Mouse (Mus musculus) ZHBTc4 (cell line): ENCODE data around the gene Inf2.

Experiments
- DNase-seq: peaks from one replicate; pipeline ENCODE4 v3.0.0-alpha.2; 2011; ENCODE audit warnings: low read depth, low spot score

Inf2 gene

DNA sequence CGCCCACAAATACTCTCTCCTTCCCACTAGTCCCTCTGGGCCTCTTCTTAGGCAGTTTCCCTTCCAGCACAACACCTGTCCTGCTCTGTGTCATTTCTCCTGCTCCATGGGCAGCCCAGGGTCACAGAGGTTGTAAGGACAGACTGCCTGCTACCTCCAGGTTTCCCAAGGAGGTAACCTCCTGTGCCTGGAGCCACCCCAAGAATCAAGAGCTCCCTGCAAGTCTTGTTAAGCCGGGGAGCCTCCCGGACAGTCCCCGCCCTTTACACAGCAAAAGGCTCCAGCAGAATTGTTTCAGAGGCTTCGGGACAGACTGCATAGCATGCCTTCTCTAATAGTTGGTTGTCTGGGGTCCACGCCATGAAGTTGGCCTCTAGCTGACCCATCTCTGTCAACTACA is 37.9 kb downstream of the Inf2 start:
- DNase-seq, result no peak

DNA sequence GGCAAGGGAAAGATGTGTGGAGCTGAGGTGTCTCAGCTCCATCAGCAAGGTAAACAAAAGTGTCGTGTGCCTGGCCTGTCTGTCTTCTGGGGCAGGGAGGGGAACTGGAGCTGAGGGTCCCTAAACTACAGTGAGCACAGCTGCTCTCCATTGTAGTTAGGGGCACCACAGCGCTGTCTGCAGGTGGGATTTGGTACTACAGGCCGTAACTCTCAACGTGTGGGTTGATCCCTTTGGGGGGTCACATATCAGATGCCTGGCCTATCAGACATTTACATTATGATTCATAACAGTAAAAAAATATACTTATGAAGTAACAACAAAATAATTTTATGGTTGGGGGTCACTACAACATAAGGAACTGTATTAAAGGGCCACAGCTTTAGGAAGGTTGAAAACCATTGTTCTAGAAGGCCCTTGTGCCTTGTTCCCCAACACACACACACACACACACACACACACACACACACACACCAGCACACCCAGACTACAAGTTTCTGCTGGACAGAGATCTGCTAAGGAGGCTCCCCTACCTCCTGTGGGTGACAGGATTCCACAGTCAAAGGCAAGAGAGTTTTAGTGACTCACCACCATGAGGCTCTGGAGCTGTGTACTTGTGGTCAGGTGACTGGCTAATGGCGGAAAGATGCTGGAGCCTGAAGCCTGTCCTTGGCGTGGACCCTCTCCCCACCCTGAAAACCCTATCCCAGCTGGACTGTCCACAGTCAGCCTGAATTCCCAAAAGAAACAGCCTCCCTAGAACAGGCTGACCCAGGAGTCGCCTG is 38.7 kb downstream of the Inf2 start:
- peak; percentile 65 for DNase-seq

DNA sequence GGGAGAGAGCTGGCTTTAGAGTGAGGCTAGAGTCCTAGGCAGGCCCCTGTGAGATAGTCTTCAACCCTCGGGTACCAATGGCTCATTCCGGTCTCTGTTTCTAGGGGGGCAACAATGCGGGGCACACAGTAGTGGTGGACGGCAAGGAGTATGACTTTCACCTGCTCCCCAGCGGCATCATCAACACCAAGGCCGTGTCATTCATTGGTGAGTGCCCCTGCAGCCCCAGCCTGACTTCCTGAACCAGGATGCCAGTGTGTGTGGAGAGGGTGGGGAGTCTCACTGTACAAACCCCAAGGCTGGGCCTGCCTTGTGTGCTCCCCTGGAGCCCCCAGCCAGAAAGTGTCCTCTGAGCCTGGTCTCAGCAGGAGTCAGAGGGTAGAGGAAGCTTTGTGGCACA is 39.6 kb downstream of the Inf2 start:
- DNase-seq, result no peak

DNA sequence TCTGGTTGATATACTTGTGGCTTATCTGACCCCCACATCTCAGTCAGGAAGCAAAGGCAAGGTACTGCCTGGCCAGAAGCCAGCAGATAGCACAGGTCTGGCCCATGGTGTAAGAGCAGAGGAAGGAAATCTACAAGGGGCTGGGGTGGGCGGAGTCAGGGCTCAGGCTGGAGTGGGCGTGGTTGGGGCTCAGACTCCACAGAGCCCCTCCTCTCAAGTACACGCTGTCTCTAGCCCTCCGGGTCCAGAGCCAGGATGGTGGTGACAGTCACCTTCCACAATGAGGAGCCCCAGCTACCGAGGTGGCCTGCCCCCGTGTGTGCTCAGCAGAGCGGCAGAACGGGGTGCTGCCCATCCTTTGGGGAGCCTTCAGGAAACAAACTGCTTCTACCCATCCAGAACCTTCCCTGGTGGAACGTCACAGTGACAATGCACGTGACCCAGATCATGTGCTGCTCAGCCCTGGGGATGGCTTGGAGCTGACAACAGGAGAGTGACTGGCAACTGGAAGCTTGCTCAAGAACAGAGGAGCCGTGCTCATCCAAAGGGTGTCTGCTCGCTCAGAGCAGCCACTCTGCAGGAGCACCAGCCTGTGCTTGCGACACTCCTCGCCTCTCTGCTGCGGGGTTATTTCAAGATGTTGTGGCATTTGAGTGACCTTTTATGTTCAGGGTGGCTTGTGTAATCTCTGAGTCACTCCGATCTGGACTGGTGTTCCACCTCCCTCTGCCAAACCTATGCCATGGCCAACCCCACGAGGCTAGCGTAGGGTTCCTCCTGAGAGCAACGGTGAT is 40.5 kb downstream of the Inf2 start:
- peak; percentile 92 for DNase-seq

DNA sequence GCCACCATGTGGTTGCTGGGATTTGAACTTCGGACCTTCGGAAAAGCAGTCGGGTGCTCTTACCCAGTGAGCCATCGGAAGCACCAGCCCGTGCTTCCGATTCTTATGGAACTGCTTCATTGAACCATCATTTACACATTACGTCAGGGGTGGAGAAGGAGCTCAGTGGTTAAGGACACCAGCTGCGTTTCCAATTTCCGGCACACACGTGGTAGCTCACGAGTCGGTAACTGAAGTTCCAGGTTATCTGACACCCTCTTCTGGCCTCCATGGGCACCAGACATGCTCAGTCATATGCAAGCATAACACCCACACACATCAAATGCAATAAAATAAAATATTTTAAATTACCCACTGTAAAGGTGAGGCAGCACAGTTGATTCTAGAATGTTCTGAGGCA is 41.4 kb downstream of the Inf2 start:
- no peak for DNase-seq

DNA sequence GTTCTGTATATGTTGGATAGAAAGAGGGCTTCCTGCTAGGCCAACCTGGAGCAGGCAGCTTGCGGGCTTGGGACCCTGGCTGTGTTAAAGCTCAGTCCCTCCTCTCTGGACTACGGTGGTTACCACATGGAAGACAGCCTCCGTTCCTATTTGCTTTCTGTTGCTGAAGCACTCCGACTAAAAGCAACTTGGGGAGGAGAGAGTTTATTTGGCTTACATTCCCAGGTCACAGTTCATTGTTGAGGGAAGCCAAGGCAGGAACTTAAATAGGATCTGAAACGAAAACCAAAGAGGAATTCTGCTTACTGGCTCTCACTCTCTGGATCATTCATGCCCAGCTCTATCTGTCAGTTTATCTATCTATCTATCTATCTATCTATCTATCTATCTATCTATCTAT is 42.2 kb downstream of the Inf2 start:
- no peak for DNase-seq

DNA sequence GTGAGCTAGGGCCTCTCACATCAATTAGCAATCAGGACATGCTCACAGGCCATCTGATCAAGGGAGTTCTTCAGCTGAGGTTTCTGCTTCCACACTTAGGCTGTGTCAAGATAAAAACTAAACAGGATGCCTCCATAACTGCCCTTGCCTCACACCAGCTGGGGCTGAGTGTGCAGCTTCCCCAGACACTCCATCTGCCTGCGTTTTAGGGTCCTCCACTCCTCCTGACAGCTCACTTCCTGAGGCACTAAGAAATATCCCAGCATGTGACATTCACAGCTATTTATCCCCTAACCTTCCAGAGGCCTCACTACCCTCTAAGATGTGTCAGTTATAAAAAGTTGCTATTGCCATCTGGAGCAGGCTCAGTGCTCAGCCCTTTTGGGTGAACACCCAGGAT is 42.9 kb downstream of the Inf2 start:
- no peak for DNase-seq

DNA sequence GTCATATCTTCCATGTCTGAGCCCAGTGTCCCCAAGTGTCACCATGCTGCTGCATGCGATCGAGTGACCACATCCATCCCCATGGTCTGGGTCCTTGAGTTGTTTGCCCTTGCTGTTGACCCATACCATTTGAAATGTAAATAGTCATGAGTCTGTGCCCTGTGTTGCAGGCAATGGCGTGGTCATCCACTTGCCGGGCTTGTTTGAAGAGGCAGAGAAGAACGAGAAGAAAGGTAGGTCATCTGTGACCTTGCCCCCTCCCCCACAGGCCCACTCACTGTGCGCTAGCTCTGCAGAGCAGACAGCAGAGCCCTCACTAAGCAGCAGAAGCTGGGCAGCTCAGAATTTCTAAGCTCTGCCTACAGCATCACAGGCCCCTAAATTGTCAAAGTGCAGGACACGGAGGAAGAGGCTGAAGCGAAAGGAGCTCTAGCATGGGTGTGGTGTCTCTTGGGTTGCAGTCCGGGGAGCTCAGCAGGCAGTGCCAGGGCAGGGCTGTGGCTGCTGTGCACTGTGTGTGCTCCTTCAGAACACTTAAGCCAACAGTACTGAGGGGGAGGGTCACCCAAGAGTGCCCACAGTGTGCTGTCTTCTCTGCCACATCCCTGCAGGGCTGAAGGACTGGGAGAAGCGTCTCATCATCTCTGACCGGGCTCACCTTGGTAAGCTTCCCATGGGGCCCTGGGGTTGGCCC is 43.6 kb downstream of the Inf2 start:
- no peak for DNase-seq

DNA sequence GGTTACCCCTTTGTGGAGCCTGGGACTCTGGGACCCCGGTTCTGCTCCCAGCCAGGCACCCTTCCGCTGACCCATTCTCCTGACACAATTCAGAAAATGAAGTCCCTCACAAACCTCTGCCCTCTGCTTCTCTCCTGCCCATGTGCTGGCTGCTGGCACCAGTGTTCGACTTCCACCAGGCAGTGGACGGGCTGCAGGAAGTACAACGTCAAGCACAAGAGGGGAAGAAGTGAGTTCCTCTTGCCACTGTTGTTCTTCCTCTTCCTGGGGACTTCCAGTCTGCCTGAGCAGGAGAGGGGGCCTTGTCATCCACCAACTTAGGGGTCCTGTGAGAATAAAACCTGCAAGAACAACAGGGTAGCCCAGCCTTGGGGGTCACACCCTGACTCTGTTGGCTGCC is 44.3 kb downstream of the Inf2 start:
- DNase-seq, result no peak

DNA sequence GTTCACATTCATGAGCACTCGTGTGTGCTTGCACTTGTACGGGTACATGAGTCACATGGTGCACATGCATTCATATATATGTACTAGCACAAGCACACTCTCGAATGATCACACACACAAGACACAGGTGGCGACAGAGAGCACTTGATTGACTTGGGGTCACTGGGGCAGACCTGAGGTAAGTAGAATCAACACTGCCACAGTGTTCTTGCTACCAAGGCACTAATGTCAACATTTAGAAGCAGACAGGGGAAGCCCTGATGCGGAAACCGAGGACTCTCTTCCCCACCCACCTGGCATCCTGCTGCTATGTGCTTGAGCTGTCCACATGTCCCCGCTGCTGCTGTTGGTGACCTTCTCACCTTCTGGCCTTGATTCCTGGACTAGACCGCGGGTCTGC is 45.1 kb downstream of the Inf2 start:
- no peak for DNase-seq

DNA sequence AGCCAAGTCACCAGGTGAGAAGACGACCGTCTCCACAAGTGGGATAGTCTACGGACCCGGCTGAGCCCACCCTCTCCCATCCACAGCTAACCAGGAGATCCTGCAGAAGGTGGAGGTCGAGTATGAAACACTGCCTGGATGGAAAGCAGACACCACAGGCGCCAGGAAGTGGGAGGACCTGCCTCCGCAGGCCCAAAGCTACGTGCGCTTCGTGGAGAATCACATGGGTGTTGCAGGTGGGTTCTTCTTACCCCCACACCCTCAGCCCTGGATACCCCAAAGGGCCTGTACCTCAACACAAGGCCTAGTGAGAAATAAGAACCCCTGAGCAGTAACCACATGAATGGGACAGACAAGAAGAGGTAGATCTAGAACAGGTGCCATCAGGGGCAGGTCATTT is 50.9 kb downstream of the Inf2 start:
- no peak for DNase-seq

DNA sequence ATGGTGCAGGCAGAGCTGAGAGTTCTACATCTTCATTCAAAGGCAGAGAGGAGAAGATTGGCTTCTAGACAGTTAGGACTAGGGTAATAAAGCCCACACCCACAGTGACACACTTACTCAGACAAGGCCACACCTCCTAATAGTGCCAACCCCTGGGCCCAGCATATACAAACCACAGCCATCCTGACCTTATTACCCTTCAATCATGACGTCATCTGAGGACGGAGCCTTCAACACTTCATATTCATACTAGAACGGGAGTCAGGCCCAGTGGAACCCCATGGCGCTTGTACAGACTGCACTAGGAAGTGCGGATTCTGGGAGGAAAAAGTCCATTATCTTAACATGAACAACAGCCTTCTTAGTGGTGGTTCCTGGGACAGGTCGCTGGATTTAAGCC is 54.5 kb downstream of the Inf2 start:
- DNase-seq, result no peak

DNA sequence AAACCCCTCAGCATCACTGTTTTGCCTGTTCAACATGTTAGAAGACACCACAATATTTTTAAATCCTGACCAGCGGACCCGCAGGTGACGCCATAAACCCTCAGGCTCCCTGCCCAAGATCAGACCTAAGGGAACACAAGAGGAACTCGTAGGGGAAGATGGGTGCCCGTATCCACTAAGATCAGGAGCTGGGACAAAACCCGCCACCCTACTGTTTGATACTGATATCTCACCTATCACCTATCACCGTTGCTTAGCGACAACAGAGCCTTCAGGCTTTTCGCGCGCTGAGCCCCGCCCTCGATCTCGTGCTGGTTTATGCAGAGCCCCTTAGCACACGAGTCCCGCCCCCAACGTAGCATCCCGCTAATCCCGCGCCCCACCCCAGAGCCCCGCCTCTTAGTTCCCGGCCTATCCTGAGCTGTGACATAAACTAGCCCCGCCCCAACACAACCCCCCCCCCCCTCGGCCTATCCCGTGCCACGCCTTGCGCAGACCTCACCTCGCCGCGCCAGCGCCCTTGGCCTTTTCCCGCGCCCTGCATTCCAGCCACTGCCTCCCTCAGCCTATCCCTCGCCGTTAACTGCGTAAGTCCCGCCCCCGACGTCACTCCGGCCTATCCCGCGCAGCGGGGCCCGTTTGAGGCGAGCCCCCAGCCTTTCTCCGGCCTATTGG is 55.7 kb downstream of the Inf2 start, which contains the start of gene Siva1:
Gene Siva1 (plus strand): TSS at position 500 of the 675 bp plus-strand sequence.
- peak; percentile 100 for DNase-seq

DNA sequence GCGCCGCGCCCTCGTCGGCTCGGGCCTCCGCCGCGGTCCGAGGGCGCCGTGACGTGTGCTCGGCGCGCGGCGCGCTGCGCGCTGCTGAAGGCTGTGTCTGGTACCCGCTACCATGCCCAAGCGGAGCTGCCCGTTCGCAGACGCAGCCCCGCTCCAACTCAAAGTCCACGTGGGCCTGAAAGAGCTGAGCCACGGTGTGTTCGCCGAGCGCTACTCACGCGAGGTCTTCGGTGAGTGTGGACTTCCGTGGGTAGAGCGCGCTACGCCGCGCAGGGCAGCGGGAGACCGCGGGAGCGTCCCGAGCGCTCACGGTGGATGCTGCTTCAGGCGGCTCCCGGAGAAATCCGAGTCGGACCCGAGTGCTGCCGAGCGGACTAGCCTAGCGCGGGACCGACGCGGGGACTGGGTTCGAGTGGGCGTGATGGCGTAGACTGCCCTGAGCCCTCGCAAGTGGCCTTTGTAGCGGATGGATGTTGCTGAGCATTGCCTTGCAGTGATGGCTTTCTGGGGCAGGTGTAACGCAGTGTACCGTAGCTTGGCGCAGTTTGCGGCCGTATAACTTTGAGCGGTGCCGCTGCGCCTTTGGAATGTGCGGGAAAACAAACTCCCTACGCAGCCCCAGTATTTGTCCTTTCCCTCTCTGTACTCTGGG is 56.4 kb downstream of the Inf2 start:
- DNase-seq, result peak; percentile 48

DNA sequence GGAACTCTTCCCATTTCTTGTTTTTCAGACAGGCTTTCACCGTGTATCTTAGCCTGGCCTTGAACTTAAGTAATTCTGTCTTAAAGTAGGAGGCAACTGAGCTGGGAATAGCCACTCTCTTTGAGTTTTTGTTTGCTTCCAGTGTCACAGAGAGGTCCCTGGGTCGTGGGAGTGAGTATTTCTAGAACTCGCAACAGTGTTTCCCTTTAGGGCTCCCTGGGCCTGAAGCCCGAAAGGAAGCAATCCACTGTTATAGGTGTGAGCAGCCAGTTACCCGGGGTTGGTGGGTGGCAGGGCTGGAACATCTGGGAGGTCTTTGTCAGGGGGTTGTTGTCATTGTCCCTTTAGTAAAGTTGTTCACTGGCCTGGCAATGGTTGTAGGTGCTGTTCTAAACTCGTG is 57.6 kb downstream of the Inf2 start:
- no peak for DNase-seq

DNA sequence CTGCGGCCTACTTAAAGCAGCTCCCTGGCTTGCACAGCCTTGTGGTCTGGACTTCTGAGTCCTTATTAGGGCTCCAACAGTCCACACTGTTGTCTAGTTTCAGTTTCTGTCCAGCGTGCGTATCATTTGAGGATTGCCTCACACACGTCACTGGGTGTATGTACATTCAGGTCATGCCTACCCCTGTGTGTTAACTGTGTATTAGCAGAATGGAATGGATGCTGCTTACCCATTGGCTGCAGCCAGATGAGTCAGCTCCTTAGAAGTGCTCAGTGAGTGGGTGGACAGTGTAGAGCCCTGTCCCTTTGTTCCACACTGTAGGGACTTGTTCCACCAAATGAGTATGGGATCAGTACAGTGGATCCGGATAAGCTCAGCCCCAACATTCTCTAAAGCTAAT is 59.5 kb downstream of the Inf2 start:
- DNase-seq, result no peak

DNA sequence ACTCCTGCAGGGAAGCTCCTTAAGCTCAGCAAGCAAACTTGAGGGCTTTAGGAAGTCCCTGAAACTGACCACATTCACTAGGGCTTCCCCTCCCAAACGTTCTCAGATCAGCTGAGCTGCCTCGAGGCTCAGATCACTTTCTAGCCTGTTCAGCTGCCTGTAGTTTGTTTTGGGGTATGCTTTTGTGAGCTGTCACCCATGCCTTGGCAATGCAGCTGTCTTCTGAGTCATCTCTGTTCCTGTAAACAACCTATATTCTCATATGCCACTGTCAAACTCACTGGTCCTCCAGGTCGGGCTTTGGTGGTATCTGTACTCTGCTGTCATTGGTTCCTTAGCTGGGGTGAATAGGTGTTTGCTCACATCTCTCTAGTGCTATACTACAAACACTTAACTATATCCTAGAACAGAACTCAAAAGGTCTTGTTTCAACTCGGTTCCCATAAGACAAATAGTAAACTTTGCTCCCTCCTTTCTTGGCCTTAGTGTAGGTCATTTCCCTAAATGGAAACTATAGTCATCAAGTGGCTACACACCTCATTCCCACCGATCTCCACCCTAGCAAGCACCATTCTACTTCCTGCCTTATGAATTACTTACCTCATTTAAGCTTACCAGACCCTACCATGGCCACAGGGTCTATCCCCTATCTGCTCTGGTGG is 63.3 kb downstream of the Inf2 start:
- no peak for DNase-seq

DNA sequence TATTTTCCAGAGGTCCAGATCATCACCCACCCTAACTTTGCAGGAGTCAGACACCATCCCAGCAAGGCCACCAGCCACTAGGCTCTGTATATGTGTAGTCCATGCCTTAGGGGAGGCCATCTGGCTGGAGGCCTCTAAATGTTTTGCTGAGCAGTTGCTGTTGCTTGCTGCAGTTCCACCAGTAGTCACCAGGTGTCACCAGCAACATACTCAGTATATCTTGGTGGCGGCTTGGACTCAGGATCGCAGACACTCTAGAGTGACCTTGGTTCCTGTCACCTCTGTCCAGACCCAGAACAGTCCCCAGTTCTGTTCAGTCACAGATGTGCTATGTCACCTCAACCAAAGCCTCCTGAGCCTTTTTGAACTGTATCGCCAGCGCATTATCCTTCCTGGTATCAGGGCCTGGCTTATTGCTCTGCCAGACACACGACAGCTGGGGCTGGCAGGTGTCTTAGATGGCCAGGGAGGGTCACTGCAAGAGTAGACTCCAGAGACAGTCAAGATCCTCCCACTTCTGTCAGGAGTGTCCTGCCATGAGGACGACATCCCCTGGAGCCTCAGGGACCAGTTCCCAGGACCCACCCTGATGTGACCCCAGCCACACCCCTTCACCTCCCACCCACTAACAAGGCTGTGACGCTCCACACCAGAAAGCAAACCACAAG is 64.7 kb downstream of the Inf2 start:
- DNase-seq, result peak; percentile 87

DNA sequence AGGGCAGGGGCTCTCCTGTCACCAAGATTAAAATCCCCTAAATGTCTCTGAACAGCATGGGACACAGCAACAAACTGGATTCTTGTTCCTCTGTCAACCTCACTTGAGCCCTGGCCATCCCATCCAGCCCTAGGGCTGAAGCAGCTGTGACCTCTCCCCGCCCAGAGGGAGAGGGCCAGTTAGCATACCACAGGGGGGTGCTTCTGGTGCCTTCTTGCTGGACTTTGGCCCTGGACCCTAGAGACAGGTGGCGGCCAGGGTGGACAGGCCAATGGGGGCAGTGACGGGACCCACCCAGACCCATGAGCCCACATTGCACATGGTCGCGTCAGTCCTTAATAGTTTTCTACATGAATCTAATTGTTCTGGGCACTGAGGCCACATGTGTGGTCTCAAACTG is 65.5 kb downstream of the Inf2 start:
- no peak for DNase-seq

DNA sequence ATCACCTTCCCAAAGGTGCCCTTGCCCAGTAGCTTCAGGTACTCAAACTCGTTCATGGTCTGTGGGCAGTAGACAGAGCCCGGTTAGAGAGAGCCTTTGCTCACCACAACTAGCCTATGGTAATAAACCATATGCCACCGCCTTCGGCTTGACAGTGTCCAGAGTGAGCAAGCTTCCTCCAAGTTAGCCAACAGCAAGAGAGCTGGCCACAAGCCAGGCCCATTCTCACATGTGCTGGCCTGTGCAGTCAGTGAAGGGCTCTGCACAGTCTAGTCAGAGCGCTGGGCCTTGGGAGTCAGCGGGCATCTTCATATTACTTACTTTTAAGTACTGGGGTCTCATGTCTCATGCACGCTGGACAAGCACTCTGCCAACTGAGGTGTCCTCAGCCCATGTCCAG is 70.0 kb downstream of the Inf2 start:
- no peak for DNase-seq
